Mouse (Mus musculus): ENCODE measurements around the gene Hcn1.

Gene Hcn1

GRCm38 (mm10) chr13:117705573-117705972, 103.5 kb downstream of the Hcn1 start:
- in situ Hi-C loops (cut with MseI, MboI) = no loop called here

DNA sequence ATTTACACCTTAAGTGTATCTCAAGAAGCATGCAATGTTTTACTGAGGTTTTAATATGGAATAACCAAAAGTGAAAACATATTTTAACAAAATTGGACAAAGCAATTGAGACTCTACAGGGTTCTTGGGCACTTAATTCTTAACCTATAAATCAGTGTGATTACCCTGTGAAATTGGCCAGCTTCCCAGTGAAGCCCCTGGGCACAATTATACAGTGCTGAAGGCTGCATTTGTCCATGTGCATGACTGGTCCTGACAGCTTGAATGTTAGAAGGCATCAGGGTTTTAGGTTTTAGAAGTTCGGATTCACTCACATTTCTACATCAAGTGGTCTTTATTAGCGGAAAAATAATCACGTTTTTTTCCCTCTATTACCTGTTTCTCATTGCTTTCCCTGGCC, 103.9 kb downstream of the Hcn1 start:
- in situ Hi-C loops (cut with MseI, MboI) = no loop called here

- in situ Hi-C loops (cut with MseI, MboI) = no loop called here
Observed at GRCm38 (mm10) chr13:117706496-117706895, 104.4 kb downstream of the Hcn1 start.

DNA sequence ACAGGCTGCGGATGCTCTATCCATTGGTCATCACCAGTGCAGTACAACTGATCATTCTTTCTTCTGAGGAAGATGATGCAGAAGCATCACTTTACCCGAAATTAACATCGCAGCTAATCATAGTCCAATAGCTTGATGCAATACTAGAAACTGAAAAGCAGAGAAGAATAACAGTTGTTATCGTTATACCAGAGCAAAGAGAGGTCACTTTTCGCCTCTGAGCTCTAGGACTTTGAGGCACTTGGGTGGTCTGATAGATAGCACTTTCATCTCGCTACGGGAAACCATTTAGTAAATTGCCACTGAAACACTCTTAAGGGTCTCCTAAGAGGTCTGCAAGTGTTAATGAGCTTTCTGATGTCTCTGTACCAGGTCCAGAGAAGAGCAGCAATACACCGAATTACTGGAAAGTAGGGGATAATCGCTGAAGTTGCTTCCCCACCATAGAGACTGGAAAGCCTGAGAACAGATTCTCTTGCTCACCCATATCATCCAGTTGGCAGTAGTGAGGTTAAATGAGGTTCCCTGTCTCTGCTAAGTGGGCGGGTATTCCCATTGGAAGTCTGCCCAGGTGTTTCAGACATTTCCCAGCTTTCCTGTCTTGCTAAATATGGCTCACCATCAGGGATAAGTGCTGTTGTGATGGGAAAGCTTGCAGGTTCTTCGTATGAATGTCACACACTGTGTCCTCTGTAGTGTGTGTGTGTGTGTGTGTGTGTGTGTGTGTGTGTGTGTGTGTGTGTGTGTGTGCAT, 105.0 kb downstream of the Hcn1 start:
- in situ Hi-C loops (cut with MseI, MboI) = no loop called here

DNA sequence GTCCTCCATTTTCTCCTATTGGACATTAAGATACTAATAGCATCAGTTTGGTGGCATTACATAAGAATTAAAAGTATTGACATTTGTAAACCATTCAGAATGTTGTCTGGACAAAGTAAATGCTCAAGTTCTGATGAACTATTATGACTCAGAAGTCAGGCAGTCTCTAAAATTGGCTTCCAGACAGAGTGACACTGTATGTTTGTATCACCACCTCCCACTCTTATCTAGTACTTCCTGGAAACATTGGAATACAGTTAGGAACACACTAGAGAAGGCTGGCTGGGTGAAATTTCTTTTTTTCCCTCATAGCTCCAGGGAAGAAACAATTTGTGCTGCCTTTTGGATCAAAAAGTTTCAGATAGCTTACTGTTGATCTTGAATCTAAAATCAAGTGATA, 108.7 kb downstream of the Hcn1 start:
- in situ Hi-C loops (cut with MseI, MboI) = no loop called here

GRCm38 (mm10) chr13:117722090-117722489, 120.0 kb downstream of the Hcn1 start:
- in situ Hi-C loops (cut with MseI, MboI) = no loop called here

GRCm38 (mm10) chr13:117724083-117724482, 122.0 kb downstream of the Hcn1 start:
- in situ Hi-C loops (cut with MseI, MboI) = no loop called here

GRCm38 (mm10) chr13:117728393-117728792, 126.3 kb downstream of the Hcn1 start:
- in situ Hi-C loops (cut with MseI, MboI) = no loop called here

- in situ Hi-C loops (cut with MseI, MboI) = no loop called here
Observed at GRCm38 (mm10) chr13:117732738-117733137, 130.6 kb downstream of the Hcn1 start.

GRCm38 (mm10) chr13:117744451-117744850, 142.3 kb downstream of the Hcn1 start:
- in situ Hi-C loops (cut with MseI, MboI) = no loop called here

- in situ Hi-C loops (cut with MseI, MboI) = no loop called here
Observed at GRCm38 (mm10) chr13:117745173-117745572, 143.1 kb downstream of the Hcn1 start.

- in situ Hi-C loops (cut with MseI, MboI) = no loop called here
Observed at GRCm38 (mm10) chr13:117765487-117765886, 163.4 kb downstream of the Hcn1 start.

DNA sequence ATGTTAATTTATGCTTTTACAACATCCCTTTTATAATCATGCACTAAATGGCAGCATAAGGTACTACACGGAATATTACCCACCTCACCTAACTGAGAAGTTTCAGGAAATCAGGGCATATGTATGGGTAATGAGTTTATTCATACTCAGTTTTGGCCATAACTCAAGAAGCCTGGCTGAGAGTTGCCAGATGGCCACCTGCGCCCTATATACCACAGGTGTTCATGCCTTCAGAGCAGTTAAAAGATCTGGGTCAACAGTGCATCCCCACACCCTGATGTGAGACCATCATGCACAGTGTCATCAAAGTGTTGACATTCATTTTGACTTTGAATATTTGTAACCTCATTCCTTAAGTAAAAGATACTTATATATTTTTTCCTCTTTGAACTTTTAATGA, 183.3 kb downstream of the Hcn1 start:
- in situ Hi-C loops (cut with MseI, MboI) = no loop called here

- in situ Hi-C loops (cut with MseI, MboI) = no loop called here
Observed at GRCm38 (mm10) chr13:117792861-117793260, 190.7 kb downstream of the Hcn1 start.

- in situ Hi-C loops (cut with MseI, MboI) = no loop called here
Observed at GRCm38 (mm10) chr13:117801061-117801460, 198.9 kb downstream of the Hcn1 start.

GRCm38 (mm10) chr13:117827628-117828027, 225.5 kb downstream of the Hcn1 start:
- in situ Hi-C loops (cut with MseI, MboI) = no loop called here

GRCm38 (mm10) chr13:117836658-117837057, 234.5 kb downstream of the Hcn1 start:
- in situ Hi-C loops (cut with MseI, MboI) = no loop called here

GRCm38 (mm10) chr13:117838264-117838663, 236.1 kb downstream of the Hcn1 start:
- in situ Hi-C loops (cut with MseI, MboI) = no loop called here

- in situ Hi-C loops (cut with MseI, MboI) = no loop called here
Observed at GRCm38 (mm10) chr13:117842366-117842765, 240.2 kb downstream of the Hcn1 start.

DNA sequence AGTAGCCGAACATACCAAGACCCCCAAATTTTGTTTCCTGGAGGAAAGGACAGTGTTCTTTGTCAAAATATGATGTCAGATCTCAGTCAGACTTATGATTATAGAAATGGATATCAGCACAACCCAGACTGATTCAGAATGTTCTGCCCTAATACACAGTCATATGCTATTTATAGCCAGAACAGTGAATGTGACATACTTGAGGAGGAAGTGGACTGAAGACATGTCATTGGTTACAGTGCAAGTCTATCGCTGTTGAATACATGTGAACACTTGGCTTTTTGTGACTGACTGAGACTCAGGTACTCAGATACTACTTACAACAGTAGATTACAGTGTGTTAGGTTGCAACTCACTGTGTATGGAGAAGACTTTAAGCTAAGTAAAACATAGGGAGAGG, 245.2 kb downstream of the Hcn1 start:
- in situ Hi-C loops (cut with MseI, MboI) = no loop called here

GRCm38 (mm10) chr13:117848757-117849156, 246.6 kb downstream of the Hcn1 start:
- in situ Hi-C loops (cut with MseI, MboI) = no loop called here

DNA sequence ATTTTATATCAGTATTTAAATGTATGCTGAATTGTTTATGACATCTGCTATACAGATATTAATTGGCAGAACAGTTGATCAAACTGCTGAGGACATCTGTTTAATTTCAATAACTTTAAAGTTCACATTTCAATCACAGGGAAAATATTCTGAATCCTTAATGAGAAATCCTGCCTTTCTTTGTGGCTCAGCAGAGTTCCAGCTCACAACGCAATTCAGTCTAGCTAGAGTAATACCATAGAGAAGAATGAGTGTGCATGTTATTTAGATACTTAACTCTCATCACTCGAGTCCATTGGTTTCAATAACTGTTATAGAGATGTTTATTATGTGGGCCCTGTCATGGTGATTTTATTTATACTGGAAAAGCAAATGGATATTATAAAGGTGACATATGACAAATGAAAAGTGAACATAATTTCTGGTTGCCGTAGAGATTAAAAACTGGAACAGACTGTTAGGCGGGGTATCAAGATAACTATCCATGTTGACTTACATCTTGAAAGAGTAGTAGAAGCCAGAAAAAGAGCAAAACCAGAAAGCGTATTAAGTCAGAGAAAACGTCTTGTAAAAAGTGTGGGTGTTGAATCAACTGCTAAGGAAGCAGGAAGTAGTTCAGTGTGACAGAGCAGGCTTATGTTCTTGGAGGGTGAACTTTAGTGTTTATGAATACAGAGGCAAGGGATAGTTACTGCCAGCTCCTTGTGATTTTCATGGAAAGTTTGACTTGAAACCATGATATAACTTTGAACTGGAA, 250.0 kb downstream of the Hcn1 start:
- in situ Hi-C loops (cut with MseI, MboI) = no loop called here

DNA sequence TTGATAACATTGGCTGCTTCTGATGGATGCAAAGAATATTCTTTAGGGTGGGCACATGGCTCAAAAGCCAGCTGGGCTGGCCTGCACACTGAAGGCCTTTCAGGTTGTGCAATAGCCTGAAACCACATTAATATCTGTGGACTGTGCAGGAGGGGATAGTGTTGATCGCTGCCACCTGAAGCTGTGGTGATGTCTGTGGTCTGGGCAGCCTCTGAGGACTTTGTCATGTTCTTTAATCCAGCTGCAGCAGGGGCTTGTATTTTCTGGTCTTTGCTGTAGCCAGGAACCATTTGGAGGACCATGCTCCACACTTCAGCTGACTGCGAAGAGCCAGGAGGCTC, 250.6 kb downstream of the Hcn1 start:
- in situ Hi-C loops (cut with MseI, MboI) = no loop called here

Measured in mouse trophoblast stem cell (cell line).